Mouse (Mus musculus): ENCODE measurements around the gene Vmn2r44.
"Not testable (repeated sequence)": the region's sequence is repeated elsewhere in the genome, so short reads cannot be mapped to it uniquely, and the experiment has no call there.

Vmn2r44 gene

GRCm38 (mm10) chr7:8383233-8383632, at the start of gene Vmn2r44:
Gene Vmn2r44 (minus strand): TSS chr7:8383333.
- DNase-seq, result not testable (repeated sequence)

- not testable (repeated sequence) for DNase-seq
Observed at GRCm38 (mm10) chr7:8357879-8358278, 25.3 kb downstream of the Vmn2r44 start.

Data from thymus, postnatal 25 days (tissue).